Mouse (Mus musculus) adrenal gland, adult 8-10 months (tissue): ENCODE measurements around the gene Slfn9. TPM values are rescaled to one million over a fixed set of nuclear protein-coding genes. Genes with fewer than 3 reads are reported as not detected.
"Not testable (repeated sequence)": the region's sequence is repeated elsewhere in the genome, so short reads cannot be mapped to it uniquely, and the experiment has no call there.

ENCODE experiments used
- DNase-seq: peaks from one replicate; pipeline ENCODE4 v3.0.0; 2022
- microRNA-seq, 2 experiments: library from miRNA; unstranded; fragments of <30 nt; microRNA quantifications; one replicate each; pipeline ENCODE4 v1.2.0; 2022
- total RNA-seq, 4 experiments: library from RNA; stranded (reverse); gene quantifications; 2 replicates each; pipeline ENCODE4 v1.2.4; 2022

Slfn9 gene
- total RNA-seq, 4 experiments from 2014 or later: 7.4 to 11.7 (median 9.1) TPM

- no peak for DNase-seq
Observed at GRCm38 (mm10) chr11:82956925-82957324, 34.7 kb downstream of the Slfn9 start.

GRCm38 (mm10) chr11:82954631-82955030 lies 37.0 kb downstream of the Slfn9 start:
- no peak for DNase-seq

- no peak for DNase-seq
Observed at GRCm38 (mm10) chr11:82952612-82953542, 38.8 kb downstream of the Slfn9 start.

- DNase-seq: peak; percentile 53
Observed at GRCm38 (mm10) chr11:82951865-82952611, 39.6 kb downstream of the Slfn9 start.

GRCm38 (mm10) chr11:82950736-82951481 lies 40.7 kb downstream of the Slfn9 start, which contains the start of gene Slfn5:
Gene Slfn5, plus strand, starts transcription at chr11:82951349.
- peak; percentile 26 for DNase-seq

GRCm38 (mm10) chr11:82949036-82949435 lies 42.6 kb downstream of the Slfn9 start:
- DNase-seq: no peak

- DNase-seq: no peak
Observed at GRCm38 (mm10) chr11:82947457-82947856, 44.2 kb downstream of the Slfn9 start.

- DNase-seq: no peak
Observed at GRCm38 (mm10) chr11:82945636-82946035, 46.0 kb downstream of the Slfn9 start.

GRCm38 (mm10) chr11:82943336-82943735 lies 48.3 kb downstream of the Slfn9 start:
- DNase-seq: no peak

GRCm38 (mm10) chr11:82933186-82933585 lies 58.4 kb downstream of the Slfn9 start:
- DNase-seq: no peak

- not testable (repeated sequence) for DNase-seq
Observed at GRCm38 (mm10) chr11:82931671-82932450, 59.8 kb downstream of the Slfn9 start.

GRCm38 (mm10) chr11:82931161-82931560 lies 60.5 kb downstream of the Slfn9 start:
- DNase-seq: not testable (repeated sequence)

- DNase-seq: not testable (repeated sequence)
Observed at GRCm38 (mm10) chr11:82930391-82930955, 61.2 kb downstream of the Slfn9 start.

GRCm38 (mm10) chr11:82929633-82929950 lies 62.0 kb downstream of the Slfn9 start:
- DNase-seq: no peak

GRCm38 (mm10) chr11:82928897-82929632 lies 62.6 kb downstream of the Slfn9 start:
- no peak for DNase-seq

Small RNA genes within 50 kb of the gene (microRNA-seq; reads per million reads assigned to microRNA genes)
- gene Gm27598 (0 reads per million in 2 experiments), gene Mir7679 (0 reads per million in 2 experiments)

Other genes starting within 250 kb of the Slfn9 start
- gene Cct6b, start 227.5 kb downstream of the Slfn9 start, total RNA-seq: 1 to 10 TPM in 3 of 4 experiments, under 1 TPM in 1; 0.87 to 2.0 (median 1.3) TPM
- gene Zfp830, start 227.5 kb downstream of the Slfn9 start, total RNA-seq: 10 to 100 TPM; 15.0 to 21.3 (median 16.7) TPM
- 10 to 100 TPM; 22.5 to 34.6 (median 23.4) TPM for gene Lig3, start 210.7 kb downstream of the Slfn9 start, total RNA-seq
- 10 to 100 TPM in 2 of 4 experiments, 1 to 10 TPM in 2; 9.0 to 12.4 (median 10.5) TPM for gene Rffl, start 120.6 kb downstream of the Slfn9 start, total RNA-seq
- gene Rad51d, start 101.2 kb downstream of the Slfn9 start, total RNA-seq: 10 to 100 TPM; 13.4 to 20.9 (median 18.1) TPM
- under 1 TPM in 3 of 4 experiments, not detected in 1; 0.14 to 0.43 (median 0.35) TPM for gene Fndc8, start 99.7 kb downstream of the Slfn9 start, total RNA-seq
- gene Nle1, start 83.4 kb downstream of the Slfn9 start, total RNA-seq: 10 to 100 TPM; 21.8 to 32.6 (median 26.9) TPM
- gene Unc45b, start 81.3 kb downstream of the Slfn9 start, total RNA-seq: 1 to 10 TPM; 6.1 to 9.6 (median 7.4) TPM
- gene Slfn5, start 40.5 kb downstream of the Slfn9 start, total RNA-seq: 10 to 100 TPM; 23.4 to 47.5 (median 37.3) TPM
- gene Slfn8, start 29.0 kb upstream of the Slfn9 start, total RNA-seq: 1 to 10 TPM; 1.9 to 5.4 (median 3.5) TPM
- 1 to 10 TPM; 4.8 to 7.0 (median 6.1) TPM for gene Slfn2, start 73.3 kb upstream of the Slfn9 start, total RNA-seq
- under 1 TPM; 0.14 to 0.38 (median 0.24) TPM for gene Slfn1, start 125.0 kb upstream of the Slfn9 start, total RNA-seq
- gene Slfn4, start 183.4 kb upstream of the Slfn9 start, total RNA-seq: under 1 TPM; 0.15 to 0.30 (median 0.23) TPM
- gene Slfn3, start 199.5 kb upstream of the Slfn9 start, total RNA-seq: 1 to 10 TPM; 2.5 to 4.0 (median 3.5) TPM